Mouse (Mus musculus) kidney, postnatal 36 days (tissue): Measurements from ENCODE around the gene Slc6a9.

ENCODE experiments used
- DNase-seq, 2 experiments: peaks; one replicate each; pipeline ENCODE4 v3.0.0; 2021 to 2022; ENCODE audit warnings: mixed read lengths in 2 of 2

Slc6a9 gene

GRCm38 (mm10) chr4:117834457-117834844 lies at the start of gene Slc6a9:
Gene Slc6a9 (plus strand): TSS chr4:117834506.
- DNase-seq: no peak

- DNase-seq: peak; percentile 59 to 65
Measured at GRCm38 (mm10) chr4:117786963-117787362, 47.3 kb upstream of the Slc6a9 start.

GRCm38 (mm10) chr4:117788308-117788707 lies 46.0 kb upstream of the Slc6a9 start:
- peak in 1 of 2 experiments; percentile 2 for DNase-seq

GRCm38 (mm10) chr4:117799904-117800303 lies 34.4 kb upstream of the Slc6a9 start:
- no peak for DNase-seq

GRCm38 (mm10) chr4:117806992-117807391 lies 27.3 kb upstream of the Slc6a9 start:
- DNase-seq: no peak

DNA sequence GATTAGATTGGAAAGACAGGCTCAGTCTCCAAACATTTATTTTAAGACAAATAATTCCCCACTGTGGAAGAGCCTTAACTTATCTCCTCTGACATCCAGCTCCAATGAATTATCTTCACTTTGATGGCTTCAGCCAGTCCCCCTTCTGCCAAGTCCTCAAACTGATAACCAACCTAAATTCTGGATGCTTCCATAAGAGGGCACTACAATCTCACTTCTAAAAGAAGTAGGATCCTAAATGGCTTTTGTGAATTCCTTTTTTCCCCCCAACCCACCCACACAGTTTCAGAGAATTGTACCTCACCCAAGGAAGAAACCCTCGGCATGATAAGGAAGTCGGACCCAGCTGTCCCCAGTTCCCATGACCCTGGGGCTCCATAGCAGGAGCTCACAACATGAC lies 23.4 kb upstream of the Slc6a9 start:
- no peak for DNase-seq

DNA sequence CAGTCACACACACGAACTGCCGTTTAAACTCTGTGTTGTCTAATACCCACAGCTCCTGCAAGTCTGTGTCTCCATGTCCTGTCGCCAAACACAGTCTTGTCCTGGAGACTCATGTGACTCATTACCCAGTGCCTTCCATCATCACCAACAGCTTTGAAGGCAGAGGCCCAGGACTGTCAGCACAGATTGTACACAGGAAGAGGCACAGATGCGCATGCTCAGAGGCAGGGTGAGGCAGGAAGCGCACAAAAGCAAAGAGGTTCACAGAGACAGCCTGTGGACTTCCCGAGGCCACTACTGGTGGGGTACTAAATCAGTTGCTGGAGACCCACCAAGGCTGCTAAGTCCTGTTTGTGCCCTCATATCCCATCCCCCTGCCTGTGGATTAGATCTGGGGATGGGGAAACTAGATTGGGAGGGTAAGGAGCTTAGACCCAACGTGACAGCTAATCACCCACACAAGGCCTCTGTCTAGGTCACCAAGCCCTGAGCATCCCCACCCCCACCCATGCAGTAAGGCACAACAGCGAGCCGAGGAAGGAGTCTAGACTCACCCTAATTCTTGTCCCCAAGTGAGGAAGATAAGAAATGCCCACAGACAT lies 20.6 kb upstream of the Slc6a9 start:
- no peak for DNase-seq

DNA sequence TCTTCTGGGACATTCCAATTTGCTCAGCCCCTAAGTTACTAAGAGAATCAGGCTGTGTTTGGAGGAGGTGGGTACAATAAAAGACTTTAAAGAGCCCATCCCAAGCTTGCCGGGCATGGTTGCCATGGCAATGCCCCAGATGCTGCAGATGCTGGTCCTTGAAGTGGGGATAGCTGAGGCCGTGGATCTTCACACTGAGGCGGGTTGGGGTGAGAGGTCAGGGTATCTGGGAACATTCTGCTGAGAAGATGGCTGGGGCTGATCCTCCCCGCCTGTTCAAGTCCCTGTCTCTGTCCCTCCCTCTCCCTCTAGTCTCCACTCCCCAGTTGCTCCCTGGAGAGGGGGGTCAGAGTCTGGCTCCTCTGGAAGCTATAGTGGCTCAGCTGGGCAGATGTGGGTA lies 20.0 kb upstream of the Slc6a9 start:
- DNase-seq: no peak

DNA sequence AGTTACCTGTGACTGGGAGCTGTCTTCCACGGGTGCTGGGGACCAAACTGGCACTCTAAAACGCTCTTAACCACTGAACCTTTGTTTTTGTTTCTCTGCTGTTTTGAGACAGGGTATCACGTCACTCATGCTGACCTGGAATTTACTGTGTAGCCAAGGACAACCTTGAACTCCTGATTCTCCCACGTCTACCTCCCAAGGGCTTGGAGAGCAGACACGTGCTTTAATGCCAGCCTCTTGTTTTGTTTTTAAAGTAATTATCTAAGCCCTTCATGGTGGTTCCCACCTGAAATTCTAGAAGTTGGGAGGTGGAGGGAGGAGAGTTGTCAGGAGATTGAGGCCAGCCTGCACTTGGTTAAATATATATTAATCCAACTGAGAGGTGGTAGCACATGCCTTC lies 17.5 kb upstream of the Slc6a9 start:
- DNase-seq: no peak

DNA sequence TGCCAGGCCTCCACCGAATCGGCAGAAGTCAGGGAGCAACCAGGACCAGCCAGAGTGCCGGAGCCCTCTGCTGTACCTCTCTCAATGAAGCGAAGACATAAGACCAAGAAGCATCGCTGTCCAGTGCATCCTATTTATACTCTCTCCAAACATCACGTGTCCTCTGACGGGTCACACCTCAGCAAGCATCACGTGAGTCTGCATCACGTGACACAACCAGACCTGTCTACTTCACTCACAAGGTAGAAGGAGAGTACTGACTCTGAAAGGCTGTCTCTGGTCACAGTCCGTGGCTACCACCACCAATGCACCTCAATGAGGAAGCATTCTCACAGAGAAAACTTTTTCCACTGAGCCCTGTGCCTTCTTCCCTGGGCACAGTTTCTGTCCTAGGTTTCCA lies 16.3 kb upstream of the Slc6a9 start:
- no peak for DNase-seq

- no peak for DNase-seq
Measured at GRCm38 (mm10) chr4:117828572-117829145, 5.6 kb upstream of the Slc6a9 start.

DNA sequence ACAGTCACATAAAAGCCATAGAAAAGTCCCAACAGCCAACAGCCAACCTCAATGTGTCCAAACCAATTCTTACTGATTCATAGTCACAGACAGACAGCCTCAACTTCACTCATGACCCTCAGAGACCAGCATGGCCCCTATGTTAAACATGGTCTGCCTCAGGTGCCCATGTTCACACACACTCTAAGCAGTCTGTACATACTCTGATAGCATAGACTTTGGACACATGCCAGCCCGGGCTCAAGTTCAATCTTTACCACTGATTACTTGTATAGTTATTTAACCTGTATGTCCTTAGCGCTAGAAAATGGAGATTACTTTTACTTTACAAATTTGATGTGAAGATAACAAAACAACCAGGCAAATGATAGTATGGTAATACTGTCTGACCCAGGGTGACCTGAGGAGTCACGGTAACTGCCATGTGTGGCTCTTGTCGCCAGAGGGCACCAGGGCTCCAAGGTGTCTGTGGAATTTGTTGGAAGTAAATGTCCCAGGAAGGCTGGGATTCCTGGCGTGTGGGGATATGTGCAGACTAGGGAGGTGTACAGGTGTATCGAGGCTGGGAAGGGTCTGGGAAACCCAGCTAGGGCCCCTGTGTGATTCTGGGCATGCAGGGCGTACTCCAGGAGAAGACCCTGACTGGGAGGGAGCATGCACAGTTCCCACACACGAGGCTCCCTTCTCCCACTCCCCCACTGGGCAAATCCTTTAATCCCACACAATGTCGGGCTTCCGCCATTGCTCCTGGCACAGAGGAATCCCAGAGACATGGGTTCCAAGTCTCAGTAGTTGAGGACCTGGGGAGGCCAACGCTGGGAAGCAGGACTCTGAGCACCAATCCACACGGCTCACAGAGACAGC lies 4.8 kb upstream of the Slc6a9 start:
- peak; percentile 80 to 88 for DNase-seq

- peak; percentile 51 to 76 for DNase-seq
Measured at GRCm38 (mm10) chr4:117830124-117830551, 4.2 kb upstream of the Slc6a9 start.

GRCm38 (mm10) chr4:117830801-117831200 lies 3.5 kb upstream of the Slc6a9 start:
- no peak for DNase-seq

DNA sequence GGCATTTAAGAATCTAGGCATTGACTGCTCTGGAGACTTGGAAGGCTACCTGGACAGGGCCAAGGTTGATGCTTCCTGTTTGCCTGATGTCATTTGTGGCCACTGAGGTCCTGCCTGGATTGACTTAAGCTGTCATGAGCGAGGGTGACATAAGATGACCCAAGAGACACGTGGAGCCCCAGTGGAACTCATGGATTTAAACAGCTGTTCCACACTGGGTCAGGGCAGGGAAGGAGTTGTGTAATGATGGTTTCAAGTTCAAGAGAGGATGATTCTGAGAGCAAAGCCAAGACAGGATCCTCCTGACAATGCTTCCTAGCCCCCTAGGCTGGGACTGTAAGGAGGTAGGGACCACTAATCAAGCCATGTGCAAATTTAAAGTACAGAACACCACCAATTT lies 2.8 kb upstream of the Slc6a9 start:
- no peak for DNase-seq

DNA sequence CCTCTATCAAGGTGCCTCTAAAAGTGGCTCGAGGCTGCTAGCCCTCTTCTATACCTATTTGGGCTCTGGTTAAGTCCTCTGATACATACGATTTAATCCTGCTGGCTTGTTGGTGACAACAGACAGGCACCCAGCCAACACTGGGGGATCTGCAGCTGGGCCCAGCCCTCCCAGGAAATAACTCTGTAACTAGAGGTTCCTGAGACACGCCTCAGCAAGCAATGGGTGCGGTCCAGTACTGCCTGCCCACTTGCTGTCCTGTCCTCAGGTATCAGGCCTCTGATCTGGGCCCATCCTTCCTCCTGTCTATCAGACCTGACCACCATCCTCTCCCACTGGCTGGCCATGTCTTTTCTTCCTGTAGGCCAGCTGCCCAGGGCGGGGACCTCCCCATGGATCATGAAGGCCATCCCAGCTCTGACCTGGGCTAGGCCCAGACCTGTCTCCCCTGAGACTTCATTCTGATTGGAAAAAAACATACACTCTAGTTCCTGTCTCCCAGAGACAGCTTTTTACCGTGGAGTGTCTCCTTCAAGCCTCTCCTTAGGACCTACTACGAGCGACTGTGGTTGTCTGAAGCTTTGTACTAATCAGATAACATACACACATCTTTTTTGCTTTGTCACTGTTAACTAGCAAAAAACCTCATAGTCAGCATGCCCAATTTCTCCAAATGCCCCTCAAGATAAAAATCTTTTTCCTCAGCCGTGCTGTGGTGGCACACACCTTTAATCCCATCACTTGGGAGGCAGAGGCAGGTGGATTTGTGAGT lies 2.2 kb upstream of the Slc6a9 start:
- peak; percentile 60 to 87 for DNase-seq

DNA sequence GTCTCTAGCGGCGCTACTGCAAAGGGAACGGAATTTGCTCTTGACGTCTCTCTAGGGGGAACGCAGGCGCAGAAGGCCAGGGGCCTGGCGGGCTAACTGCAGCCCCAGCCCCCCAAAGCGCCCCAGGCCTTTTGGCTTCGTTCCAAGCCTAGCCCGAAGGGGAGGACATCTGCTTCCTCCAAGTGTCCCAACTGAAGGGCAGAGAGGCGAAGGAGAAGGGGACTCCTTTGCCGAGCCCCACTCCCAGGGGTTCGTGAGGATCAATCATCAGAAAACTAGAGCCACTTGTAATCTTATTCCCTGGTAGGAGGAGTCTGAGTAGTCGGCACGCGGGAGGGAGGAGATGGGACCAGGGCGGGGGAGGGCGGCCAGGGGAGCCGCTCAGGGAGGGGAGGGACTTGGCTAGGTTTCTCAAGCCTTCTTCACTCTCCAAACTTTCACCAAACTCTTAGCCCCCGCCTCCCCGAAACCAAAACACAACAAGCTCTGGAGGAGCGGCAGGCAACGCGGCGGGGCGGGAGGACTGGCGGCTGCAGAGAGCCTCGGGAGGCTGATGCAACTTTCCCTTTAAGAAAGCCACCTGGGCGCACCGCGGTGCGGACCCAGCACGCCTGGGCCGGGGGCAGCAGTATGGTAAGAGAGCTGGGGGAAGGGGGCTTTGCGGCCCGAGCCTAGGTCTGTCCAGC lies 682 bp downstream of the Slc6a9 start:
- peak; percentile 88 for DNase-seq

- peak; percentile 22 to 68 for DNase-seq
Measured at GRCm38 (mm10) chr4:117835531-117836111, 1.3 kb downstream of the Slc6a9 start.

DNA sequence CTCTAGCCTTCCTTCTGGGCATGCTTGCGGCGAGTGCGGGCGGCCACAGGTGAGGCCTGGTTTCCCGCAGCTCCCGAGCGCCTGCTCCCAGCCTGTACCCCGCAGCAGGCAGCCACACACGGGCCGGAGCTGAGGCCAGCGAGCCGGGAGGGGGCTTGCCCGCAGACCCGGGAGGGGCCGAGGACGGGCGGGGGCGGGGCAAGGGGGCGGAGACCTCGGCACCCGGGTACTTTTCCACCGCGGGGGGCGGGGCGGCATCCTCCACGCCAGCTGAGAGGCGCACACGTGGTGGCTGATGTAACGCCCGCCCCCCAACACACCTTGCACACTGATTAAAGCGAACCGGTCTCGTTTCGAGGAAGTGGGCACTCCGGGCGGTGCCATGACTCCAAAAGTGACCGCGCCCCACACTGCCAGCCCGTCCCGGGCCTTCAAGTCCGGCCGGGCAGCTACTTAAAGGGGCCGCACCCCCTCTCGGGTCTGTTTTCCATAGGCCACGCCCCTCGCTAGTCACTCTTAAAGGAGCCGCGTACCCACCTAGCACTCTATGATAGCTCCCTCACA lies 2.0 kb downstream of the Slc6a9 start:
- DNase-seq: peak; percentile 94 to 98

DNA sequence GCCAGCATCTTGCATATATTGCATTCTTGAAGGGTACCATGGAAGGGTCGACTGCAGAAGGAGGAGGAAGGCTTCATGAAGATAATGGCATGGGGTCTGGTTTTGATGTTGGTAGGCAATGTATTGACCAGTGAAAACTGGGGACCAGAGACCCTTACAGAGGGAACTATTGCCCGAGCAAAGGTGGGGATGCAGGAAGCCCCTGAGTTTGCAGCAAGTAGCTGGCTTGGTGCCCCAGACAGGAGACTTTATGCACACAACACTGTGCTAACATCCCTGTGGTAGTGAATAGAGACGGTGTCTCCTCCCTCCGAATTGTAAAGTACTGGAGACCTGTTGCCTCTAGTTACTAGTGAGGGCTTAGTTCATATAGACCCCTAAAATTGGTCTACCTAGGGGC lies 3.0 kb downstream of the Slc6a9 start:
- no peak for DNase-seq

- peak; percentile 74 to 79 for DNase-seq
Measured at GRCm38 (mm10) chr4:117839366-117839765, 5.1 kb downstream of the Slc6a9 start.

GRCm38 (mm10) chr4:117840821-117841220 lies 6.5 kb downstream of the Slc6a9 start:
- DNase-seq: no peak
